Mouse (Mus musculus): Measurements from ENCODE around the gene Rnf126. TPM values are rescaled to one million over a fixed set of nuclear protein-coding genes. Genes with fewer than 3 reads are reported as not detected.
"Not testable (repeated sequence)": the region's sequence is repeated elsewhere in the genome, so short reads cannot be mapped to it uniquely, and the experiment has no call there.

Rnf126 gene
- total RNA-seq, 2 experiments from 2014 or later, result 31.8 to 34.4 TPM

GRCm38 (mm10) chr10:79773208-79773607 is 6.5 kb upstream of the Rnf126 start:
- intact Hi-C loops (cut with DNase I), result no loop called here
- no peak for DNase-seq

DNA sequence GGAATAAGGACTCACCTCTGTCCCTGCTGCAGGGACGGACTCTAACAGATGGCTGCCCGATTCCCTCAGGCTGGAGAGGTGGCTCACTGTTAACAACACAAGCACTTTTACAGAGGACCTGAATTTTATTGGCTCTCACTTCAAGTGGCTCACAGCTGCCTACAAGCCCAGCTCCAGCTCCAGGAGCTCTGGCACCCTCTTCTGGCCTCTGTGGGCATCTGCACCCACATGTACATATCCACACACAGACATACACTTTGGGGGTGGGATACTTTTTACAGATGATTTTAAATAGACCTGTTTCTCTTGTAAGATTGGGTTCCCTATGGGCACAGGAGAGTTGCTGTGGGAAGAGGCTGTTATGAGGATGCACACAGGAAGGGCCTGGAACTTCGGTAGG is 5.6 kb upstream of the Rnf126 start:
- intact Hi-C loops (cut with DNase I), result no loop called here
- DNase-seq, result no peak

DNA sequence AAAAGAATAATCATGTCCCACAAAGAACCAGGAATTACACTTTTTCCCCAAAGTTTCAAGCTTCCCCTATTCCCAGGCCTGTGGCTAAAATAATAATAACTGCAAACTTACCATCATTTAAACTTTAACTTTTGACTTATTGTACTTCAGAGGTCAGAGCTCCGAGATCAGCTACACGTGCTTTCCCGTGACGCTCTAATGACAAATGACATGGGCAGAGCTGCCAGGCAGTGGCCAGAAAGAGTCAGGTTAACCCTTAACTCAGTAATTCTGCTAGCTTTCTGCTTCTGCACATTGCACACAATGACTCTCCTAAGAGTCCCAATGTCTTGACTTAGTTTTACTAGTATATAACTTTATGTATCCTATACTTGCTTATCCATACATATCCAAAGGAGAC is 2.6 kb upstream of the Rnf126 start:
- DNase-seq, result no peak
- intact Hi-C loops (cut with DNase I), result loop anchor here (2.0 kb wide), 1 partner anchor 43 kb away; no protein-coding TSS in a partner anchor

- DNase-seq, result peak; percentile 79 to 84
- intact Hi-C loops (cut with DNase I), result loop anchor here (1.0 to 2.0 kb wide), 2 partner anchors 20 to 44 kb away; no protein-coding TSS in a partner anchor
Measured at GRCm38 (mm10) chr10:79768400-79768799, 1.6 kb upstream of the Rnf126 start.

GRCm38 (mm10) chr10:79767372-79768244 is 856 bp upstream of the Rnf126 start:
- intact Hi-C loops (cut with DNase I), result loop anchor here (1.0 to 2.0 kb wide), 2 partner anchors 21 to 45 kb away; no protein-coding TSS in a partner anchor
- DNase-seq, result peak; percentile 94

DNA sequence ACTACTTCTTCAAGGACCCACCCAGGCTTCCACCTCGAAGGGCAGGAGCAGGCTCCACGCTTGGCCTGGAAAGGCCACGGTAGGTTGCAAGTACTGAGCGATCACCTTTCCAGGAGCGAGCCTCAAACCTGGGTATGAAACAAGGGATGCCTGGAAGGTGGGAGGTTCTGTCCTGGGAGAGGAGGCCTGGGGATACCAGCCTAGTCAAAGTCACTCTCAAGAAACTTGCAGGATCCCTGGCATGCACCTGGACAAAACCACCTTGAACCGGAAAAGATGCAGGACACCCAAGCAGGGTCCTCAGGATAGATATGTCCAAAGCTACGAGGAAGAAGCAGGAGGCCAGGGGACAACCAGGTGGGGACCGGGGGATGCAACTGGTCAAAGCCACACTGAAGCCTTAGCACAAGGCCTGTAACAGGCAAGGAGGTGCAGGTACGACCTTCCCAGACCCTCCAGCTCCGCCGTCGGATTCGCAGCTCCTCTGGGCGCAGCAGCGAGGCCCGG is 698 bp downstream of the Rnf126 start:
- no peak for DNase-seq
- intact Hi-C loops (cut with DNase I), result no loop called here

GRCm38 (mm10) chr10:79765228-79765745 is 1.5 kb downstream of the Rnf126 start:
- DNase-seq, result no peak
- intact Hi-C loops (cut with DNase I), result no loop called here

DNA sequence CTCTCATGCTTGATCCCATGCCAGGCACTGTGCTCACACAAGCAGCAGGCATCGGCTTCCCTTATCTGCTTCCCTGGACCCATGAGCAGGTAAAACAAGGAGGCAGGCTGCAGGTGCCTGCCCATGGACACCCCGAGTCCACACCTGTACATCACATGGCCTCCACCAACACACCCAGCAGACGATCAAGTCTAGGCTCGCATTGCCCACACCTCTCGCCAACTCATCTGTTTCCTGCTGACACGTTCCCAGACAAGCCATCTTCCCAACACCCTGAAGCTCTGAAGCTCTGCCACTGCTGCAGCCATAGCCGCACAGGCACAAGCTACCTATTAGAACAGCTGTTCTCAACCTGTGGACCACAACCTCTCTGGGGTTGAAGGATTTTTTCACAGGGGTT is 2.5 kb downstream of the Rnf126 start:
- intact Hi-C loops (cut with DNase I), result no loop called here
- peak in 1 of 2 experiments; percentile 48 for DNase-seq

GRCm38 (mm10) chr10:79762875-79763274 is 3.9 kb downstream of the Rnf126 start:
- DNase-seq, result no peak
- intact Hi-C loops (cut with DNase I), result no loop called here

- intact Hi-C loops (cut with DNase I), result no loop called here
Measured at GRCm38 (mm10) chr10:79760603-79761143, 6.1 kb downstream of the Rnf126 start.

DNA sequence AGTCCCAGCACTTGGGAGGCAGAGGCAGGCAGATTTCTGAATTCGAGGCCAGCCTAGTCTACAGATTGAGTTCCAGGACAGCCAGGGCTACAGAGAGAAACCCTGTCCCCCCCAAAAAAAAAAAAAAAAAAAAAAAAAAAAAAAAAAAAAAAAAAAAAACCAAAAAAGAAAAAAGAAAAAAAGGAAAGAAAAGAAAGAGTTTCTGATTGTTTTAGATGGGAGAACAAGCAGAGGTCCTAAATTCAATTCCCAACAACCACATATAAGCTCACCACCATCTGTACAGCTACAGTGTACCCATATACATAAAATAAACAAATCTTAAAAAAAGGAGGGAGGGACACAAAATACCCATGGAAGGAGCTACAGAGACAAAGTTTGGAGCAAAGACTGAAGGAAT is 7.1 kb downstream of the Rnf126 start:
- intact Hi-C loops (cut with DNase I), result not testable (repeated sequence)

More at GRCm38 (mm10) chr10:79760603-79761143, 6.1 kb downstream of the Rnf126 start:
- no peak for DNase-seq

GRCm38 (mm10) chr10:79756660-79757059 is 10.1 kb downstream of the Rnf126 start:
- intact Hi-C loops (cut with DNase I), result no loop called here
- no peak for DNase-seq

More for the DNA sequence above, 7.1 kb downstream of the Rnf126 start:
- not testable (repeated sequence) for DNase-seq

- no peak for DNase-seq
- intact Hi-C loops (cut with DNase I), result no loop called here
Measured at GRCm38 (mm10) chr10:79755854-79756253, 10.9 kb downstream of the Rnf126 start.

GRCm38 (mm10) chr10:79754856-79755516 is 11.8 kb downstream of the Rnf126 start, which contains the start of gene Fgf22:
Gene Fgf22, plus strand, starts transcription at chr10:79755076.
- intact Hi-C loops (cut with DNase I), result no loop called here

GRCm38 (mm10) chr10:79748496-79748895 is 18.3 kb downstream of the Rnf126 start:
- DNase-seq, result no peak
- intact Hi-C loops (cut with DNase I), result no loop called here

More at GRCm38 (mm10) chr10:79754856-79755516, 11.8 kb downstream of the Rnf126 start, which contains the start of gene Fgf22:
- peak; percentile 57 to 66 for DNase-seq

- intact Hi-C loops (cut with DNase I), result no loop called here
- DNase-seq, result no peak
Measured at GRCm38 (mm10) chr10:79746774-79747151, 20.0 kb downstream of the Rnf126 start.

- DNase-seq, result peak; percentile 96 to 97
- intact Hi-C loops (cut with DNase I), result no loop called here
Measured at GRCm38 (mm10) chr10:79745898-79746773, 20.6 kb downstream of the Rnf126 start, which contains the start of gene Polrmt. Gene Polrmt, minus strand, starts transcription at chr10:79746581.

GRCm38 (mm10) chr10:79745411-79745810 is 21.3 kb downstream of the Rnf126 start:
- intact Hi-C loops (cut with DNase I), result no loop called here
- DNase-seq, result no peak

DNA sequence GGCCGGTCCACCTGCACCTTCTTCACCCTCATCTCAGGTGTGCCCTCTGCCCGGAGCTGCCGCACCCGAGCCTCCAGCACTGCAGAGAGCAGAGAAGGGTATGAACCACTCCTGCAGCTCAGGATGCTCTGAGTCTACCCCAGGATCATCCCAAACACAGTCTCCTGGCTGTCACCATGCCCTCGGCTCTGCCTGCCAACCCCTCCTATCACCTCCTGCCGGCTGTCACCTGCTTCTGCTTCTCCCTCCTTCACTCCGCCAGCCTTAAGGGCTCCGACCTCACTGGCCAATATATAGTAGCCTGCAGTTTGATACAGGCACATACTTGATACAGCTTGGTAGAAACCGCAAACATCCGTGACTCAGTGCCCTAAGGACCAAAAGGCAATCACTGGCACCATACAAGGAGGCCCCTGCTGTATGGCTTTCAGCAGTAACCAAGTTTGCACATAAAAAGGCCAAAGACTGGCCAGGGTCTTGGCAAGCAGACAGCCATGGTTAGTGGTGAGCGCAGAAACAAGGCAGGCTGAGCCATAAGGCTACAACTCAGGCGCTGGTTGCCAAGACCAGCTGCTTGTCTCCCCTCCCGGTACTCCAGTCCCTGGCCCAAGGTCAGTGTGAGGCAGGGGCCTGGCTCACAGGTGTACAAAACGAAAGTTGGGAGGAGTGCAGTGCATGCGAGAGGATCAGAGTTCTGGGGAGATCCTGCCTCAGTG is 22.9 kb downstream of the Rnf126 start:
- intact Hi-C loops (cut with DNase I), result no loop called here

More for the DNA sequence above, 22.9 kb downstream of the Rnf126 start:
- no peak for DNase-seq
